Mouse (Mus musculus) bone marrow macrophage, adult 2 months (primary cell): Measurements from ENCODE around the gene Ap4b1. TPM values are rescaled to one million over a fixed set of nuclear protein-coding genes. Genes with fewer than 3 reads are reported as not detected.

Experiments
- H3K27ac ChIP-seq: 2 replicates; pipeline ENCODE4 v1.5.1; 2012; ENCODE audit warnings: low read depth, low read length; ENCODE audit not compliant: insufficient read depth
- H3K4me1 ChIP-seq: 2 replicates; pipeline ENCODE4 v1.6.1; 2012; ENCODE audit warnings: low read length; ENCODE audit not compliant: control insufficient read depth, insufficient read depth
- H3K4me3 ChIP-seq: 2 replicates; pipeline ENCODE4 v1.5.1; 2012; ENCODE audit warnings: mild to moderate bottlenecking, low read length, moderate library complexity; ENCODE audit not compliant: insufficient read depth
- CTCF ChIP-seq: IDR thresholded peaks from 2 replicates; pipeline ENCODE4 v1.5.1; 2012; ENCODE audit warnings: low read depth, mild to moderate bottlenecking, low read length, moderate library complexity
- POLR2A ChIP-seq: IDR thresholded peaks from 2 replicates; pipeline ENCODE4 v1.6.1; 2012; ENCODE audit warnings: mild to moderate bottlenecking, low read depth, low read length, borderline replicate concordance
- polyA plus RNA-seq: library from polyadenylated mRNA; stranded (reverse); fragments of >200 nt; gene quantifications from 2 replicates; pipeline ENCODE4 v1.2.4, GENCODE M21; 2012; ENCODE audit not compliant: missing spikeins, insufficient read depth, insufficient read length

The Ap4b1 gene
- 8.4 and 11.7 TPM in 2 replicates for polyA plus RNA-seq

DNA sequence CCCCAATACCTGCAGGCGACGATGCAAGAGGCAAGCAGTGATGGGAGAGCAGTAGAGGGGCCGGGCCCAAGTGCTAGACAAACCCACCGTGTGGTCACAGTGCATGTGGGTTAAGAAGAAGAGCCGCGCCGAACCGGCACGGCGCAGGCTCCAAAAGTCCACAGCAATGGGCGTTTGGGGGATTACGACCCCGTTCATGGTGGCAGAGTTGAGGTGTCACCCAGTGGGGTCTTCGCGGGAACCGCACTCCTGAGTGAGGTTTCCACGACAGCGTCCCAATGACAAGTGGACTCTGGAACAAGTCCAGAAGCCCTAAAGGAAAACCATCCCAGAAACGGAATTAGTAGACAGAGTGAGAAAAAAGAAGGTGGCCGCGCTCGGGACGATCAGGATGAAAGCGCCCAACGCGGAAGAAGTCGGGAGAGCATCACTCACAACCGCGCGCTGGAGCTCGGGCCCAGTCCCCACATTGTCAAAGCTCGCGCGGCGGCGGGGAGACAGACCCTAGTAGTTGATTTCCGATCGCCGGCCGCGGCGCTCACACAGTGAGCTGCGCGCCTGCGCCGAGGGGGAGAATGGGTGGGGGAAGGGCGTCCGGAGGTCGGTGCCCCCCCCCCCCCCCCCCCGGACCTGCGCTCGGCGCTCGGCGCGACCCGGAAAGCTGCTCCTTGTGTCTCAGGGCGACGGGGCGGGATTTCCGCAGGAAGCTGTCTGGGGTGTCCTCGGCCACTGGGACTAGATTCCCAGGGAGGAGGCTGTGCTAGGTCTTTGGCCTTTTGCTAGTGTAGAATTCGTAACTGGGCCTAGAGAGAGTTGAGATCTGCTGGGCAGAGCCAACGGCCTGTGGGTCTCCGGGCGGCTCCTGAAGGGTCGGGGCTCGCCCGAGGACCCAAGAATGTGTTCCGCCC is at the start of gene Ap4b1, which contains the start of the genes Dclre1b and Gm43064:
Gene Ap4b1, plus strand, starts transcription at position 630 of the 908 bp plus-strand sequence.
Gene Dclre1b, minus strand, starts transcription at position 554 of the 908 bp plus-strand sequence.
Gene Gm43064, plus strand, starts transcription at position 683 of the 908 bp plus-strand sequence.
- Histone ChIP-seq H3K4me1 (peaks cover 30% of the 10 kb centered on the region), H3K27ac (peak within 1 kb of the TSS; percentile 92), H3K4me3 (peak within 1 kb of the TSS; percentile 99)
- no peak for TF ChIP-seq CTCF
- peak; percentile 66; the same call in 1 of the 2 replicates for TF ChIP-seq POLR2A

GRCm38 (mm10) chr3:103766789-103767188 is 42.5 kb upstream of the Ap4b1 start:
- TF ChIP-seq CTCF = no peak
- no peak for TF ChIP-seq POLR2A
- H3K27ac ChIP-seq = no peak overlapping the region
- no peak overlapping the region for H3K4me3 ChIP-seq
- peaks cover 4% of the 10 kb centered on the region for H3K4me1 ChIP-seq

DNA sequence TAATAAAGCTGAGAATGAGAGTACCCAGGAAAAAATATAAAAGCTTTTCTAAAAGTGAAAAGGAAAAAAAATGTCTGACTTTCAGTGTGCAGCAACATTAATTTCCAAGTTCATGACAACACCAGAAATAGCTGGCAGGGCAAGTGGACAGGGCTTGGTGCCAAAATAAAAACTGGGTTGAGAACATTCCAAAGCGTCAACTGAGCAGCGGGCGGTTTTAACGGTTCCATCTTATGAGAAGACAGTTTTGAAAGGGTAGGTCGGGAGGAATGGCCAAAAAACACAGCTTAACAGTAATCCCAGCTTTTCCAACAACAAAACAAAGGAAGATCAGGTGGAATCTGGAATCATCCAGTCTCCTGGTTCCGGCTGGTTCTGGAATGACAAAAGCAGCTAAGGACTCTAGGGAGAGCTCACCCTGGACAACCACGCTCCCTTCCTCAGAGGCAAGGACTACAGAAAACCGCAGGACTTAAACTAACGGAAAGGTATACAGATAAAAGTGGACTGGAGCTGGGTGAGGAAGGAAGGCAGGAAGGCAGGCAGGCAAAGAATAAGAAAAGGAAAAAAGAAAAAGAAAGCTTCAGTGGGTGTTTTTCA is 37.7 kb upstream of the Ap4b1 start:
- Histone ChIP-seq H3K4me3 (no peak overlapping the region), H3K4me1 (peaks cover 28% of the 10 kb centered on the region), H3K27ac (no peak overlapping the region)
- TF ChIP-seq POLR2A = no peak
- TF ChIP-seq CTCF = no peak

- H3K4me3 ChIP-seq = no peak overlapping the region
- H3K4me1 ChIP-seq = peaks cover 28% of the 10 kb centered on the region
- TF ChIP-seq POLR2A (no peak), CTCF (no peak)
- H3K27ac ChIP-seq = no peak overlapping the region
Measured at GRCm38 (mm10) chr3:103772846-103773245, 36.5 kb upstream of the Ap4b1 start.

DNA sequence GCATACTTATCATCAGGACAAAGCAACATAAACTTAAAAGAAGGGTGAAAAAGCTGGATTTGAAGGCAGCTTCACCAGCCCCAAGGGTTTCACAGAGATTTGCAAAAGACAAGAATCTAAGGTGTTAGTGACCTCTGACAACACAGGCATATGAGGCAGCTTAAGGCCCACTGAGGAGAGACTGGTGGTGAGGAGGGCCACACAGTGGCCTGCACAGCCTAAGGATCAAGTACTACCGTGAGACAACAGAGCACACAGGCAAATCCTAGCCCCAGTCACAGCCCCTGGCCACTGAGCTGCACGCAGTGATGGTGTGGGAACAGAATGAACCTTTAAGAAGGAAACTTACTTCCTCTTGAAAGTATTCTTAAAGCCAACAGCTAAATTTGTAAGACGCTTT is 35.8 kb upstream of the Ap4b1 start:
- H3K27ac ChIP-seq = peak overlapping the region; percentile 14
- peaks cover 32% of the 10 kb centered on the region for H3K4me1 ChIP-seq
- H3K4me3 ChIP-seq = no peak overlapping the region
- no peak for TF ChIP-seq POLR2A

GRCm38 (mm10) chr3:103774009-103774408 is 35.3 kb upstream of the Ap4b1 start:
- TF ChIP-seq CTCF (no peak), POLR2A (no peak)
- no peak overlapping the region for H3K4me3 ChIP-seq
- H3K27ac ChIP-seq = no peak overlapping the region
- H3K4me1 ChIP-seq = peaks cover 36% of the 10 kb centered on the region

GRCm38 (mm10) chr3:103777940-103778339 is 31.4 kb upstream of the Ap4b1 start:
- Histone ChIP-seq H3K4me3 (no peak overlapping the region), H3K4me1 (peaks cover 50% of the 10 kb centered on the region), H3K27ac (no peak overlapping the region)
- no peak for TF ChIP-seq POLR2A
- no peak for TF ChIP-seq CTCF

- Histone ChIP-seq H3K27ac (peak overlapping the region; percentile 22; the same call in 1 of the 2 replicates), H3K4me1 (peaks cover 50% of the 10 kb centered on the region), H3K4me3 (no peak overlapping the region; the same call in 1 of the 2 replicates)
- no peak for TF ChIP-seq POLR2A
- no peak for TF ChIP-seq CTCF
Measured at GRCm38 (mm10) chr3:103778660-103779059, 30.7 kb upstream of the Ap4b1 start.

DNA sequence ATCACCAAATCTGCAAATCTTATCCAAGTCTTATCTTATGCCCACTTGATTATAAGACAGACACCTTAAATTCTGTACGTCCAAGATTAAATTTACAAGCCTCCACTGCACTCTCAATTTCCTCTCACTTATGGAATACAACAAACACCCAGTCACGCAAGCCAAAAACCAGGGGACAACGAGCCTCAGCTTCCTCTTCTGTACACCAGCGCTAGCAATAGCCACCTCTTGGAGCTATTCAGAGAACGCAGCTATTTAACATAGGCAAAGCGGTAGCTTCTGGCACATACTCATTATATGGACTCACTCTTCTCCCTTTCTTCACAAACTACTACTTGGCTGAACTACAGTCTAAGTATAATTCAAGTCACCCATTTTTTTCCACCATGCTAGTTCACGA is 30.1 kb upstream of the Ap4b1 start:
- Histone ChIP-seq H3K4me1 (peaks cover 52% of the 10 kb centered on the region), H3K4me3 (no peak overlapping the region), H3K27ac (0 out of 2 replicates have a peak overlapping the region, but pooled peaks have one; percentile 4)
- TF ChIP-seq CTCF (no peak), POLR2A (no peak)
